Mouse (Mus musculus): ENCODE measurements around the gene Dntt.

Dntt gene

DNA sequence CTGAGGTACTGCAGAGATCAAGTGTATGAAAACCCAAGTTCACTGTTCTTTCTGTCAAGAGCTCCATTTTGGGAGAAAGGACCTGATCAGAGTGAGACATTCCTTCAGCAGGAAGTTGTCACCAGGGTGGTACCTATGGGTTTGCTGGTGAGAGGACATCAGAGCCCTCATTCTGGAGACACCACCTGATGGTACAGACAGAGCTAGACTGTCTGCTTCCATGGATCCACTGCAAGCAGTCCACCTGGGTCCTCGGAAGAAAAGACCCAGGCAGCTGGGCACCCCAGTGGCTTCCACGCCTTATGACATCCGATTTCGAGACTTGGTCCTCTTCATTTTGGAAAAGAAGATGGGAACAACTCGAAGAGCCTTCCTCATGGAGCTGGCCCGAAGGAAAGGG is at the start of gene Dntt:
Gene Dntt (plus strand): TSS at position 57 of the 400 bp plus-strand sequence.
- DNase-seq (ENCODE audit: low spot score): no peak

DNA sequence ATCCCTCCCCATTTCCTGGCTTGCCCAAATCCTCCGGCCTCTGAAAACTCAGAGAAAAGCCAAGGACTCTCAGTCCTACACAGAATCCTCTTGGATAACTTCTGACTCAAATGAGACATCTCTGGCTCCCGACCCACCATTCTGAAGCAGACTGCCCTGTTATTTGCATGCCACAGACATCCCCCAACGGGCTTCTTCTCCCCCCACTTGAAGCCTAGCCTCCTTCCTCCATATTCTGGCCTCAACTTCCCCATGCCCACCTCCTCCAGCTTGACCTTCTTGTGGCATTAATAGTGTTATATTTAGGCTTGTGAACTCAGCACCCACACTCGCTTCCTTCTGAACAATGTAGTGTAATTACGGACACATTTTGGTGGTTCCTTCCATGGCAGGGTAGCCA is 48.4 kb upstream of the Dntt start:
- no peak for DNase-seq (ENCODE audit: low spot score)

DNA sequence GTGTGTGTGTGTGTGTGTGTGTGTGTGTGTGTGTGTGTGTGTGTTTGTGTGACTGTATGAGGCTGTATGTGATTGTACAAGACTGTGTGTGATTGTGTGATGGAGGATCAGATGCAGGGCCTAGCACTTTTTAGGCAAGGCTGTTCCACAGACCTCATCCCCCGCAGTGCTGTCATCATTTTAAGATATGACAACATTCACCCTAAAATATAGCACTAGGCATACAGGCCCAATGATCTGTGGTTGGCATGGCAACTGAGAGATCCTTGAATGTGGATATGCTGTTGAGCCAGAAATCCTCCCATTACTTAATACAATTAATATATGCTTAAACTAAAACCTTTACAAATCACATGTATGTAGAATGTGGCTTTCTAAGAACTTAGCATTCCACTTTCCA is 44.5 kb upstream of the Dntt start:
- DNase-seq (ENCODE audit: low spot score): no peak

DNA sequence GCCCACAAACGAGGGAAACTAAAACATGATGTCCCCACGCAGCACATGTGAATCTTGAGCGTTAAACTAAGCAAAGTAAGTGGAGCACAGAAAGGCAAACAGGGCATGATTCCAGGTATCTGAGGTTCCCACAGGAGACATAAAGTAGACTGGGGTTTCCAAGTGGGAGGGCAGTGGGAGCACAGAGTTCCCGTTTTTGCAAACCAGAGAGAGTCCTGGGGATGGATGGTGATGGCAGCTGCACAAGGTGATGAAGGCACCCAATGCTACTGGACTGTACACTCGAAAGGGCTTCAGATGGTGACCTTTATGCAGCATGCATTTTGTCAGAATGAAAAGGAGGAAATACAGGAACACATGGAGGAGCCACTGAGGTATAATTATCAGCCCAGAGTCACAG is 40.2 kb upstream of the Dntt start:
- no peak for DNase-seq (ENCODE audit: low spot score)

DNA sequence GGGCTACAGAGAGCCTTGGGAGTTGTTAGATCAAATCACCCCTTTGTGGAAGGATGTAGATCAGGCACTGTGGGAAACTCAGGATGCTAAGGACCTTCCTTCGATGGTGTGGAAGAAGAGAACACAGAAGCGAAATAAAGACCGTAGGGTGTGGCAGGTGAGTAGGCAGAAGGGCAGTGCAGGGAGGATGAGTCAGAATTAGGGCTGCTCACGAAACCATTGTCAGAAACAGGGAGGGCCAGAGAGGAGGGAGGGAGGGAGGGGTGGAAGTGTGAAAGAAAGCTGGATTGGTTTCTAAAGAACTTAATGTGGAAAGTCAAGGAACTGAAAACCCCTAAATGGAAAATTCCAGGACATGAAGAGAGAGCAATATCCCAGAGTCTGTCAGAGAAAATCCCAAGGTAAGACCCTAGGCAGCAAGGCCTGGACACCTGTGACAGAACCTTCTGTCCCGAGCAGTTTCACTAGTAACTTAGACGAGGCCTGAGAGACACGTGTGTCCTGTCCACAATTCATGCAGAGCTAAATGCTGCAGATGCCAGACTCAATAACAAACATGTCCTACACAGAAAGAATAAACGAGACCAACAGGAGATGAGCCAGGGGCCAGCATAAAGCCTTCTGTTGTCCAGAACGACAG is 39.0 kb upstream of the Dntt start:
- DNase-seq (ENCODE audit: low spot score): no peak

DNA sequence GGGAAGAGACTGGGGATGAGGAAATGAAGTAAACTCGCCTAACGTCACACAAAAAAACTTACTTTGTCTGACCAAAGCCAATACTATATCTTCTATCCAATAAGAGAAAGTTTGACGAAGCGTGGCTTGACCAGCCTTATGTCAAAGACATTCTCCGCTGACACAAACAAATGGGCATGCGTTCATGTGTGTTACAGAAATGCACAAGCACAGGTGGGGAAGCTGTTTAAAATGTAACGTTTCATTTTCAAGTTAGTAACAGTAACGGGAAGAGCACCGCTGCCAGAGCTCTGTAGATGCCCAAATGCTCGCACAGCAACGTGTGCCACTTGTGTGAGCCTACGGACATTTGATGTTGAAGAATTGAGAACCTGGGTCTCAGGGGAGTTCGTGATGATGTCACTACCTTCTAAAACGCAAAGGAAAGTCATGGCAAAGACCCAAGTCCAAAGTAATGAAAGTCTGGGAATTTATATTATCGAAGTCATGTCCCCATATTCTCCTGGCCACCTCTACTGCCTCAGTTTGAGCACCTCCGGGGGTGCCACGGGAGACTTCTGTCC is 38.2 kb upstream of the Dntt start:
- DNase-seq (ENCODE audit: low spot score): no peak

DNA sequence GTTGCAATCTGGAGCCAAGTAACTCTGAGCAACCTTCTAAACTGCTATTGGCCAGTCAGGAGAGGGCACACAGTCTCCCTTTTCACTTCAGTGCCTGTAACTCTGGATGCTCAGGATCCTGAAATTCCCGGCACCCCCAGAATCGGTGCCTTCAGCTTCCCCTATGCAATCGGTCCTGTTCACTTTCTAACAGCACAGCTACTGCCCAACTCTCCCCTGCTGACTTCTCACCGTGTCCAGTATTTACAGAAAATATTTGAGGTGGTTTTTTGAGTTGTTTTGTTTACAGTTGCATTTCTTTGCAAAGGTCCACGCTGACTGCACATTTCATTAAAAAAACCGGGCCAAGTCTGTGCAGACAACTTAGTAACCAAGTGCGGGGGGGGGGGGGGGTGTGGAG is 37.4 kb upstream of the Dntt start:
- no peak for DNase-seq (ENCODE audit: low spot score)

DNA sequence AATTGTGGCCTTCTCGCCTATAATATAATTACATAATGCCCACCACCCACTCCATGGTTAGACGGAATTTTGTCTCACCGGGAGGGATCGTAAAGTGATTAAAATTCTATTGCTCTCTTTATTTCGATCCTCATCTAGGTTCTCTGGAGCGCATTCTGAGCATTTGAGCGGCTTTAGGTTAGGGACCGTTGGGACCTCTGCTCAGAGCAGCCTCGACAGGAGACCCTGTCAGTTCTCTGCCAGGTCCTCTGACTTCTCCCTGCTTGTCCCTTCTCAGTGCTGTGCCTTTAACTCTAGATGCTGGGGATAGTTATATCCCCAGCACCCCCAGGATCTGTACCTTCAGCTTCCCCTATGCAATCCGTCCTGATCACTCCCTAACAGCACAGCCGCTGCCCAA is 37.0 kb upstream of the Dntt start:
- no peak for DNase-seq (ENCODE audit: low spot score)

DNA sequence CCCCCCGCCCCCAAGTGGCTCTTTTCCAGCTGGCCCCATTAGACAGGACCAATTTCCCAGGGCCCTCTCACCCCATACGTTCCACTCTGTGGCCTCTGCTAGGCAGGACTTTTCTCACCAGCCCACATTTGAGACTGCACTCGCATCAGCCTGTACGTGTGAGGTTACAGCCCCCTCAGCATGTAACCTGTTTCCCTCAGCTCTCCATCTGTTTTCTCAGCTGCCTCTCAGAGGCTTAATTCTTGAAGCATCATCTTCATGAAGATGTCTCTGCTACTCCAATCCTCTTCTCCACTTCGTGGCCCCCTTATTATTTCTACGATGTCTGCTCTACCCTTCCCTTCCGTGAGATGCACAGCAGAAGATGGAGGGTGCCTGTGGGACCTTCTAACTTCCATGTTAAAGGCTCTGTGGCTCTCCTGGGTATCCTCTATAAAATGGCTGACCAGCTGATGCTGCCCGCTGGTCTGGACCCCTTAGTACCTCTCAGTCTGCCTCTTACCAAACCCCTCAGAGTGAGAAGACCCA is 36.5 kb upstream of the Dntt start:
- DNase-seq (ENCODE audit: low spot score): no peak

DNA sequence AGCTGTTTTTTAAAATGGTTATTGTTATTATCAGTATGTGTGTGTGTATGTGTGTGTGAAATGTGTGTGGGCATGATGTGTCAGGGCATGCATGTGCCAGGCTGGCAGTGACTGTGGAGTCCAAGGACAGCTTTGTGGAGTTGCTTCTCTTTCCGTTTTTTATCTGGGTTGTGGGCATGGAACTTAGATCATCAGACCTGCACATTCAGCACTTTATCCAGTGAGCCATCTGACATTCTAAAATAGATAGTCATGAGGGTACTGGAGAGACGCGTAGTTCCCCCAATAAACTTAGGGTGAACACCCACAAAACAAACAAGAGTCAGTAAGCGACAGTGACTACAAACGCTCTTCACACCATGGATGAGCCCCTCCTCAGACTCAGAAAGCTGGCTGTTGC is 35.7 kb upstream of the Dntt start:
- no peak for DNase-seq (ENCODE audit: low spot score)

DNA sequence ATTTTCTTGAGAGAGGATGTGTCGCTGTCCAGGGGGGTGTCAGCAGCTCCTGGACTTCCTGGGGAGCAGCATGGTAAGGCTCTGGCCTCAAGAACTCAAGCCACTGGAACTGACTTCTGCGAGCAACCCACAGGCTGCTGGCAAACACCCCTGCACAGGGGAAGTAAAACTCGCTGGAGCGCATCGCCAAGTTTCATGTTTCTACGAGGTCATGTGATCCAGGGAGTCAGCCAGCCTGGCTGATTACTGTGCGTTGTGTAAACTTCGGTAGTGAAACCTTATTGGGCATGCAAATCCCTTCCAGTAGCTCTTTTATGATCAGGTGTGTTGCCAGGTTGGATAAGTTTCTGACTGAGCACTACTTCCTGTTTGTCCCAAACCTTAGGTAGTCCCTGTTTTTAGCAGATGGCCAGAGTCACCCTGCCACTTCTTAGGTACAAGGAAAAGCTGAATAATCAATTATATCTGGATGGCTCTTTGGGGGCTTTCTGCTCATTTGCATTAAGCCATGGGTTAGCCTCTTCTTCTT is 35.0 kb upstream of the Dntt start, which contains the start of gene Blnk:
Gene Blnk (minus strand): TSS at position 479 of the 529 bp plus-strand sequence.
- DNase-seq (ENCODE audit: low spot score): peak; percentile 74

DNA sequence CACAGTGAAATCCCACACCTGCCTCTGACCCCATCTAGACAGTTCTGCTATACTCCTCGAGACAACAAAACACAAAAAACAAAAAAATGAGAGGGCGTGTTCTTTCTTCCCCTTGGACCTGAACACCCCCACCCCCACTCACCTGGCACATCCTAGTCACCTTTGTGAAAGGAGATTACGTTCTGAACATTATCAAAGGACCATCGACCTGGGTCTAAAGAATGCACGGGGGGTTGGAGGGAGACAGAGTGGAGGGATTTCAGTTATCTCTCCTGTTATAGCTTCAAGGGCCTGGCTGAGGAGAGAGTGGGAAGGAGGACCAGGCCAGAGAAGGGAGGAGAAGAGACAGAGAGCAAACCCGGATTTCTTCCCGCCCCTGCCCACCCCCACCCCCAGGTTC is 34.2 kb upstream of the Dntt start:
- DNase-seq (ENCODE audit: low spot score): no peak

DNA sequence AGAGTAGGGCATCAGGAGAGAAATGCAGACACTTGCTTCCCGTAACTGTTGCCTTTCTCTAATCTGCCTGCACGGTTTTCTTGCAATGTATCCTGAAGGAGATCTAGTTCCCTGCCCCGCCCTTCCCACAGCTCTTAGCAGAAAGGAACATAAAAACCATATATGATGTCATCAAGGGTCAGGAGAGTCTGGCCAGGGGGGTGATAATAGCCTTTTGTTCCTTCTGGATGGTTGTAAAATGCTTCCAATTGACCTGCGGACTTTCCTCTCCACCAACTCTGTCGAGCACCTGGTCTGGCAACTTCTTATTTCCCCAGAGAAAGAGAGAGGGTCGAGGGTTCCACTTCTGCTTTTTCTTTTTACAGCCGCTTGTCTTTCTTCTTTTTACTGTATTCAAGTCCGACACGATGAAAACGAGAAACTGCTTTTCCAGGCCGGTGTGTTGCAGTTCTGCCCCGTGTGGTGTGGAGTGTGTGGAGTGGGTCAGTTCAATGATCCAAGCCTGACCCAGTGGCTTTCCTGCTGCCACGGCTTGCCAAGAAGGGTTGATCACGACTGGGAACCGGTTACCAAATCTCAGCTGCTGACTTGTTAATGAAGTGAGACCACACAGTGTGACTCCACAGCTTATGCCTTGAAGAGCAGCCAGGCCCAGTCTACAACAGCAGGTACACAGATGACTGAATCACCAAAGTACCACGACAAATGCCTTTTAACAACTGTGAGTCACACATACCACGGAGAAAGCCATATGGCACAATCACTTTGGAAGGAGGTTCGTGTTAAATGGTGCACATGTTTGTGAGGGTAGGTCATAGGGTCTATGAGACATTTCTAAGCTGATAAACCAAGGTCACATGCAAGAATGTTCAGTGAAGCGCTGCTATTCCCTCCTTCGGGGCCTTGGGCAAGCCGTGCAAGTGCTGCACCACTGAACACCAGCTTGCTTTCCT is 33.4 kb upstream of the Dntt start:
- DNase-seq (ENCODE audit: low spot score): no peak

DNA sequence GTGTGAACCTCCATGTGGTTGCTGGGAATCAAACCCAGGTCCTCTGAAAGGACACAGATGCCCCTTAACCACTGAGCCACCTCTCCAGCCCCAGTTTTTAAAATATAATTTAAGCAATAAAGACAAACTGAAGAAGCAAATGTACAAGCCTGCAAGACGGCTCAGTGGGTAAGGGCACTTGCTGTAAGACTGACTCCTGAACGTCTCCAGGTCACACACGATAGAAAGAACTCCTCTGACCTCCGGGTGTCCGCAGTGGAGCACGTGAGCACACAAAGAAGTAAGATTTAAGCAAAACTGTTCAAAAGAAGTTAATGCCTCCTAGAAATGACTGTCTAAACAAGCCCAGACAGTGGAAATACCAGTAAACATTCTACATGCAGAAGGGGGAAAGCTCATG is 32.4 kb upstream of the Dntt start:
- no peak for DNase-seq (ENCODE audit: low spot score)

DNA sequence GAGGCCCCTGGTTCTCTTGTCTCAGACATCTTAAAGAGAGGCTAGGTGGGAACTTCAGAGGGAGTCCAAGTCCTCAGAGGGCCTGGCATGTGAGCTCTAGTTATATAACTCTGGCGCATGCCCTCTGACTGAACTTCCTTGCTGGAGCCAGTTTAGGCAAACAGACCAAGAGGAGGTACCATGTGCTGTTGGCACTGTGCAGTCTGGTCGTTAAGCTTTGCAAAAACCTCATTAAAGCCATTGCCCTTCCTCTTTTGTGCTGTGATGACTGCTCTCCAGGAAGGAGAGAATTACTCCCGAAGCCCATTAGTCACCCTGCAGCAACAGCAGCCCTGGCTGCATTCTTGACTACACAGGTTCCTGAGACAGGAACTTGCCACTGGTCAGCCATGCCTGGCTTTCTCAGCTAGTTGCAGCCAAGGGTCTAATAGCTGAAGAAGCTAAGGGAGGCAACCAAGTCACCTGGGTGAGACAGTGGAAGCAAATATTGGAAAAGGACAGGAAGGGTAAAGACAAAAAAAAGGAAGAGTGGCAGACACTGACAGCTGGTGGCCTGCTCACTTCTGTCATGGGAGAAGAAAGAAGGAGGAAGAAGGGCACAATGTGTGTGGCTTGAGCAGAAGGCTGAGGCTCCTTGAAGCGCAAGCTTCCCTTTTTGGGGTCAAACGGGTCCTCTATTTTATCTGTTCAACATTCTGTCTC is 30.5 kb upstream of the Dntt start:
- DNase-seq (ENCODE audit: low spot score): peak; percentile 31

DNA sequence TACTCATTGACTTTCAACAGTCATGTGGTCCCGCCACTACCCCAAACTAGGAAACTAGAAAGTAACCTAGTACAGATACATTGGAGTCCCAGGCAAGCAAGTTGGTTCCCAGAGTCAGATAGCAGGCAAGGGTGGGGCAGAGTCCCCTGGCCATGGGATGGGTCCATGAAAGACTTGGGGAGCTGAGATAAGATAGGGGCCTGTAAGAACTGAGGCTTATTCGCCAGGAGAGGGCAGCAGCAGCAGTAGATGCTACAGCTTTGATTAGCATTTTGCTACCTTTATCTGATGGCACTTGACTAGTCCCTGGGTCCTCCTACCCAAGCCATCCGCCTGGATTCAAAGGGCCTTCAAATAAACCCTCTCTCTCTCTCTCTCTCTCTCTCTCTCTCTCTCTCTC is 29.5 kb upstream of the Dntt start:
- DNase-seq (ENCODE audit: low spot score): no peak

DNA sequence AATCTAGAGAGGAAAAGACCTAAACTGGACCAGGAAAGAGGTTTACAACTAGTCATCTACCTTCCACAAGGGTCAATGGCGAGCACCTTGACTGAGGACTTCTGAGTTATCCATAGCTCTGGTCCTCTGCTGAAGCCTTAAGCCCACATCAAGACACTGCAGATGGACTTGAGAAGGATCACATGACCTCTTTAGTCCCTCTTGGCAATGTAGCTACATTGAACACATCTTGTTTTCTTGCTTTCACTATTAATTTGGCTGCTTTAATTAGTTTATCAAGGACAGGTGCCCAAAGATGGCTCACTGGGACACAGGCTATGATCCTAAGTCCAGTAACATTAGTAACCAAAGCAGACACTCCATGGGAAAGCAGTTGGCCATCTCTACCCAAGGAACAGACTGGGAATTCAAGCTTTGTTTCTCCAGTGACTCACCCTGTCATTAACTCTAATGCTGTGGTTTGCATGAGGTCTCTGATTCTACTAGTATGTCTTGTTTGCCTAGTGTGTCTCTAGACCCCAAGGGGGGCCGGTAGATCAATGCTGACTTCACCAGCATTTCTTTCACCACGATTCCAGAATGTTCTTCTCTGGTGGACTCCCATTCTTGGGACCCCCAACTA is 25.3 kb upstream of the Dntt start:
- no peak for DNase-seq (ENCODE audit: low spot score)

DNA sequence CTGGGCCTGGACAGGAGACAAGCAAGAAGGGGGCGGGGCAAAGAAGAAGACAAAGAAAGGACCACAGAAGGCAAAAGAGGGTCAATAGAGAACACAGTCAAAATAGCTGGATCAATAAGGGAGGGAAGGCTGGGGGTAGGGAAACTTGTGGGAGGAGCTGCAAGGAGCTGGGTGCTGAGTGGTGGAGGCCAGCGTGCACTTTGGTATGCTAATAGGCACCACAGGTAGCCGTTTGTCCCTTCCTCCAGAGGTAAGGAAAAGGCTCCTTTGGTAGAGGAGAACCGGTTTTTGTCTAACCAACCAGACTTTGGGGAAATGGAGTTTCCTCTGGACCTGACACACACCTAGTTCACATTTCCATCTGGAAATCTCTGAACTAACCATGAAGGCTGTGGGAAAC is 22.5 kb upstream of the Dntt start:
- no peak for DNase-seq (ENCODE audit: low spot score)

DNA sequence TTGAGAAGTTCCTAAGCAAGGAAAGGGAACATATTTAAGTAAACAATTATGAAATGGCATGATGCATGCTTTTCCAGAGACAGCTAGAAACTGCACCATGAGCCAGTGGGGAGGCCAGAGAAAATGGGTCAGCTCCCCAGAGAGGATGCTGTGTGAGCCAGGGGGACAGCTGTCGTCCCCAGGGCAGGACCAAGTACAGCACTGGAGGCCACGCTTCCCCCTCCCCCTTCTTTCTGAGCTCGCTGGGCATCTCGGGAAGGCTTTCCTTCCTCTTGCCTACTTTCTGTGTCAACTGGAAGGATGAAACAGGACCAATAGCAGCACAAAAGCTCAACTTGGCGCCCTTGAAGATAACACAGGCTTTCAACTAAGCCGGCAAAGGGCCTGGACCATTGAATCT is 21.7 kb upstream of the Dntt start:
- no peak for DNase-seq (ENCODE audit: low spot score)

DNA sequence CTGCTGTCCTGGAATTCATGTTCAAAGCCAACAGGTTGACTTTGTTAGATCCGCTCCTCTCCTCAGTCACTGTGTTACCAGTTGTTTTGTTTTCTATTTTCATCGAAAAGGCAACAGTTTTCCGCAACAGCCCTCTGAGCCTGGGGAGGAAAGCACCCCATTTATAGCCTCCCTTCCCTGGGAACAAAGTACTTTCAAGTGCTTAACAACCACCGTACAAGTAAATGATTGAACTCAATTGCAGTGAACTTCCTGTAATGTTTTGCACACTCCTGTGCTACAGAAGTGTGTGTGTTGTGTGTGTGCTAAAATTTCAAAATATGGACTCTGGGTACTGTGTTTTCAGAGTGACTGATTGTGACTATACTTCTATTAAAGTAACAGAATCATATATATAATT is 21.3 kb upstream of the Dntt start:
- DNase-seq (ENCODE audit: low spot score): no peak

DNA sequence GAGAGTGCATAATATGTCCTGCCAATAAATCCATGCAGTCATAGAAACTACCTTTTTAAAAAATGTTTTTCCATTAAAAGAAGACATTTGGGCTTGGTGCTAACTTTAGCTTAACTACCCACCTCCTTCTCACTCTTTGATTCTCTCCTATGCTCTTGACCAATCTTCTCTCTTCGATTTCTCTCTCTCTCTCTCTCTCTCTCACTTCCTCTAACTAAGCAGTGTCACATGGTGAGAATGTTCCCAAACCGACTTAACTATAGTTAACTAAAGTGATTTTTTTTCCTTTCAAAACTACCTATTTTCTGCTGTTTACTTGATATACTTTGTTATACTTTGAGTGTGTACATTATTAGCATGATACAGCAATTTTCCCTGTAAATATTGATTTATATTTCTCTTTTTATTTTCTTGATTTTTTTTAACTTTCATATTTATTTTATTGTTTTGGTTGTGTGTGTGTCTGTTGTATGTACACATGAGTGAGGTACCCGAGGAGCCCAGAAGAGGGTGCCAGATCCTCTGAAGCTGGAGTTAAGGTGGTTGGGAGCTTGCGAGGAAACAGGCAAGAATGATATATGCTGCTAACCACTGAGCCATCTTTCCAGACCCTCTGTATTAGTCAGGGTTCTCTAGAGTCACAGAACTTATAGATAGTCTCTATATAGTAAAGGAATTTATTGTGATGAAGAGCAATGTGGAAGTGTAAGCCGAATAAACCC is 20.2 kb upstream of the Dntt start:
- DNase-seq (ENCODE audit: low spot score): no peak
